Comparison of ENCODE assay signal across 18 mouse cellular contexts in the genomic region with DNA sequence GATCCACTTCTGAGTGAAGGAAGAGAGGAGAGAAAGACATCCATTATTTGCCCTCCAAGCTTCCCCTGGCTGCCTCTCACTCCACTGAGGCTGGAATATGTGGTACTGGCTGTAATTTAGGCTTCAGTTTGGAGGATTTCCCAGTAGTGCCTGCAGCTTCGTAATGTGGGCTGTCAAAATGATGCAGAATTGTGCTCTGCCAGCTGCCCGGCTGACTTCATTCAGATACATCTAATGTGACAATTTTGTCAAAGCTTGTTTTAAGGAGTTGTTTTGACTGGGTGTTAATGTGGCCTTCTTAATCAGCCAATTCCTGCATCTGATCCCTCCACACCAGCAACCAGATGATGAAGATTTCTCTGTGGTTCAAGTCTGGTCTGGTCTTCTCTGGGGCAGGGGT. TPM values are rescaled to one million over a fixed set of nuclear protein-coding genes. Genes with fewer than 3 reads are reported as not detected.
DNase-seq lines count a peak whose midpoint lies in the region.
"Had no signal": no experiment of that assay in that cellular context is flagged by ENCODE, and none has a peak within 500 bp of the region (broad histone marks: within the 10 kb centered on the region; RNA-seq: fewer than 3 reads in every experiment).

No protein-coding gene starts in this region.

- H3K36me3 ChIP-seq in heart, embryonic 10.5 days = no peaks in the 10 kb centered on the region
- H3K36me3 ChIP-seq: heart, embryonic 13.5 days; limb, embryonic 15.5 days; midbrain, embryonic 15.5 days; neural tube, embryonic 12.5 days had no signal

- H3K27me3 ChIP-seq in heart, embryonic 10.5 days (ENCODE audit: insufficient read depth, poor library complexity, severe bottlenecking) = no peaks in the 10 kb centered on the region
- H3K27me3 ChIP-seq: heart, embryonic 13.5 days; limb, embryonic 15.5 days; midbrain, embryonic 15.5 days; neural tube, embryonic 12.5 days had no signal

- H3K4me3 ChIP-seq in heart, embryonic 10.5 days = no peak overlapping the region
- H3K4me3 ChIP-seq: heart, embryonic 13.5 days; limb, embryonic 15.5 days; midbrain, embryonic 15.5 days; neural tube, embryonic 12.5 days had no signal

- WGBS in heart, embryonic 10.5 days = 80% methylated on average over 2 of the region's 2 CpGs

- DNase-seq in heart, embryonic 10.5 days (ENCODE audit: low spot score) = peak; percentile 28
- DNase-seq in heart, adult 8-10 months (ENCODE audit: low spot score) = no peak
- DNase-seq in adipocyte (ENCODE audit: low spot score) (peak; percentile 5), MN1 (ENCODE audit: low spot score) (no peak)
- peak; percentile 55 to 77 for DNase-seq in layer of hippocampus, adult 18-20 months (ENCODE audit: low spot score in 2 of 2)
- peak; percentile 12 to 73 for DNase-seq in left cerebral cortex, postnatal 25 days (ENCODE audit: low spot score in 2 of 2)
- no peak for DNase-seq in ovary, postnatal 36 days (ENCODE audit: low spot score)
- no peak for DNase-seq in lung, postnatal 14 days
- DNase-seq: cerebellum, adult 8-10 months; gastrocnemius, postnatal 10 days; kidney, adult 2 months; lung, adult 2 months; thymus, postnatal 14 days had no signal

- H3K4me1 ChIP-seq in heart, embryonic 10.5 days = no peaks in the 10 kb centered on the region
- H3K4me1 ChIP-seq: heart, embryonic 13.5 days; limb, embryonic 15.5 days; midbrain, embryonic 15.5 days; neural tube, embryonic 12.5 days had no signal

- intact Hi-C loops in left cerebral cortex, postnatal 25 days (cut with DNase I) = no loop called here

- no peaks in the 10 kb centered on the region for H3K9me3 ChIP-seq in heart, embryonic 10.5 days
- H3K9me3 ChIP-seq: heart, embryonic 13.5 days; limb, embryonic 15.5 days; midbrain, embryonic 15.5 days; neural tube, embryonic 12.5 days had no signal

- H3K27ac ChIP-seq in heart, embryonic 10.5 days = no peak overlapping the region
- H3K27ac ChIP-seq: heart, embryonic 13.5 days; limb, embryonic 15.5 days; midbrain, embryonic 15.5 days; neural tube, embryonic 12.5 days had no signal

RNA-seq across cellular contexts. Expression of gene Igsf9b, which starts 37.1 kb away (rescaled TPM):
- polyA plus RNA-seq in heart, embryonic 10.5 days (2016; fragmentation: Nextera tagmentation; extraction: Ambion mirVana) = 2.0 and 2.2 TPM in 2 replicates
- total RNA-seq in heart, adult 8-10 months (2022) = 1 to 10 TPM; 3.7 to 4.9 (median 4.4) TPM
- 10 to 100 TPM; 20.4 to 20.5 TPM for total RNA-seq in layer of hippocampus, adult 18-20 months (2021)
- total RNA-seq in left cerebral cortex, postnatal 25 days (2021) = 10 to 100 TPM; 65.9 to 66.7 TPM
- total RNA-seq: MEL had no signal

Comparison
In these comparisons a context has a peak if more than half of its experiments do, and no peak if none do; other contexts are left out.
1. DNase-seq: peak in heart, embryonic 10.5 days (single experiment), adipocyte (single experiment), layer of hippocampus, adult 18-20 months (2 of 2) and left cerebral cortex, postnatal 25 days (2 of 2); none in heart, adult 8-10 months (single experiment), MN1 (single experiment), ovary, postnatal 36 days (single experiment) and lung, postnatal 14 days (single experiment).